Mouse (Mus musculus): ENCODE results near the gene Net1.
"Not testable (repeated sequence)": the region's sequence is repeated elsewhere in the genome, so short reads cannot be mapped to it uniquely, and the experiment has no call there.

Gene Net1

GRCm38 (mm10) chr13:3890061-3890460, 28.0 kb downstream of the Net1 start:
- no peak for DNase-seq (ENCODE audit: low read depth, low spot score)

- no peak for DNase-seq (ENCODE audit: low read depth, low spot score)
Observed at GRCm38 (mm10) chr13:3889111-3889510, 28.9 kb downstream of the Net1 start.

- DNase-seq (ENCODE audit: low read depth, low spot score) = no peak
Observed at GRCm38 (mm10) chr13:3886663-3887062, 31.4 kb downstream of the Net1 start.

- no peak for DNase-seq (ENCODE audit: low read depth, low spot score)
Observed at GRCm38 (mm10) chr13:3877679-3878220, 40.3 kb downstream of the Net1 start.

GRCm38 (mm10) chr13:3877185-3877584, 40.8 kb downstream of the Net1 start:
- no peak for DNase-seq (ENCODE audit: low read depth, low spot score)

GRCm38 (mm10) chr13:3876448-3876847, 41.6 kb downstream of the Net1 start:
- DNase-seq (ENCODE audit: low read depth, low spot score) = no peak

- DNase-seq (ENCODE audit: low read depth, low spot score) = no peak
Observed at GRCm38 (mm10) chr13:3872832-3873231, 45.2 kb downstream of the Net1 start.

GRCm38 (mm10) chr13:3869901-3870300, 48.1 kb downstream of the Net1 start:
- DNase-seq (ENCODE audit: low read depth, low spot score) = no peak

- DNase-seq (ENCODE audit: low read depth, low spot score) = no peak
Observed at GRCm38 (mm10) chr13:3867158-3867557, 50.9 kb downstream of the Net1 start.

- no peak for DNase-seq (ENCODE audit: low read depth, low spot score)
Observed at GRCm38 (mm10) chr13:3866355-3867052, 51.5 kb downstream of the Net1 start.

- no peak for DNase-seq (ENCODE audit: low read depth, low spot score)
Observed at GRCm38 (mm10) chr13:3865648-3866354, 52.2 kb downstream of the Net1 start.

- no peak for DNase-seq (ENCODE audit: low read depth, low spot score)
Observed at GRCm38 (mm10) chr13:3862922-3863580, 55.0 kb downstream of the Net1 start.

GRCm38 (mm10) chr13:3862325-3862724, 55.7 kb downstream of the Net1 start:
- DNase-seq (ENCODE audit: low read depth, low spot score) = no peak

- DNase-seq (ENCODE audit: low read depth, low spot score) = no peak
Observed at GRCm38 (mm10) chr13:3861251-3861650, 56.8 kb downstream of the Net1 start.

GRCm38 (mm10) chr13:3856252-3856651, 61.8 kb downstream of the Net1 start:
- no peak for DNase-seq (ENCODE audit: low read depth, low spot score)

GRCm38 (mm10) chr13:3854856-3855255, 63.2 kb downstream of the Net1 start:
- no peak for DNase-seq (ENCODE audit: low read depth, low spot score)

GRCm38 (mm10) chr13:3853648-3854333, 64.2 kb downstream of the Net1 start, which contains the start of gene Calm5:
Calm5 (plus strand) TSS chr13:3854173.
- not testable (repeated sequence) for DNase-seq (ENCODE audit: low read depth, low spot score)

GRCm38 (mm10) chr13:3850330-3850729, 67.7 kb downstream of the Net1 start:
- DNase-seq (ENCODE audit: low read depth, low spot score) = no peak

- not testable (repeated sequence) for DNase-seq (ENCODE audit: low read depth, low spot score)
Observed at GRCm38 (mm10) chr13:3840662-3841061, 77.4 kb downstream of the Net1 start.

GRCm38 (mm10) chr13:3837312-3837807, 80.7 kb downstream of the Net1 start, which contains the start of gene Calm4:
Calm4 (plus strand) TSS chr13:3837757.
- DNase-seq (ENCODE audit: low read depth, low spot score) = not testable (repeated sequence)

- DNase-seq (ENCODE audit: low read depth, low spot score) = not testable (repeated sequence)
Observed at GRCm38 (mm10) chr13:3833644-3834043, 84.4 kb downstream of the Net1 start.

All from brain, embryonic 18.5 days (tissue).